Mouse (Mus musculus): ENCODE data around the gene Gmfg. TPM values are rescaled to one million over a fixed set of nuclear protein-coding genes. Genes with fewer than 3 reads are reported as not detected.

Gene Gmfg
- polyA plus RNA-seq (2014; fragmentation: Illumina TruSeq; extraction: RNeasy Lipid Tissue Mini Kit (QIAGEN cat#74804); ENCODE audit: low read depth, low replicate concordance), result 5.2 TPM

GRCm38 (mm10) chr7:28436932-28437570 lies at the start of gene Gmfg:
TSS of gene Gmfg (plus strand) at chr7:28437447.

GRCm38 (mm10) chr7:28392429-28393271 lies 44.6 kb upstream of the Gmfg start, which contains the start of the genes Med29 and Paf1:
TSS of gene Med29 (minus strand) at chr7:28392708.
TSS of gene Paf1 (plus strand) at chr7:28392951.

GRCm38 (mm10) chr7:28451531-28452360 lies 14.5 kb downstream of the Gmfg start, which contains the start of gene Lrfn1:
TSS of gene Lrfn1 (plus strand) at chr7:28451980.

Other genes starting within 250 kb of the Gmfg start
- gene Eid2, start 169.6 kb upstream of the Gmfg start, polyA plus RNA-seq (2014; fragmentation: Illumina TruSeq; extraction: RNeasy Lipid Tissue Mini Kit (QIAGEN cat#74804); ENCODE audit: low read depth, low replicate concordance), result 8.1 TPM
- 15.5 TPM for gene Eid2b, start 159.7 kb upstream of the Gmfg start, polyA plus RNA-seq (2014; fragmentation: Illumina TruSeq; extraction: RNeasy Lipid Tissue Mini Kit (QIAGEN cat#74804); ENCODE audit: low read depth, low replicate concordance)
- not detected for gene Selenov, start 146.3 kb upstream of the Gmfg start, polyA plus RNA-seq (2014; fragmentation: Illumina TruSeq; extraction: RNeasy Lipid Tissue Mini Kit (QIAGEN cat#74804); ENCODE audit: low read depth, low replicate concordance)
- gene Dll3, start 135.2 kb upstream of the Gmfg start, polyA plus RNA-seq (2014; fragmentation: Illumina TruSeq; extraction: RNeasy Lipid Tissue Mini Kit (QIAGEN cat#74804); ENCODE audit: low read depth, low replicate concordance), result not detected
- 9.1 TPM for gene Timm50, start 125.4 kb upstream of the Gmfg start, polyA plus RNA-seq (2014; fragmentation: Illumina TruSeq; extraction: RNeasy Lipid Tissue Mini Kit (QIAGEN cat#74804); ENCODE audit: low read depth, low replicate concordance)
- gene Supt5, start 98.7 kb upstream of the Gmfg start, polyA plus RNA-seq (2014; fragmentation: Illumina TruSeq; extraction: RNeasy Lipid Tissue Mini Kit (QIAGEN cat#74804); ENCODE audit: low read depth, low replicate concordance), result 21.8 TPM
- 90.5 TPM for gene Rps16, start 86.8 kb upstream of the Gmfg start, polyA plus RNA-seq (2014; fragmentation: Illumina TruSeq; extraction: RNeasy Lipid Tissue Mini Kit (QIAGEN cat#74804); ENCODE audit: low read depth, low replicate concordance)
- gene Plekhg2, start 64.8 kb upstream of the Gmfg start, polyA plus RNA-seq (2014; fragmentation: Illumina TruSeq; extraction: RNeasy Lipid Tissue Mini Kit (QIAGEN cat#74804); ENCODE audit: low read depth, low replicate concordance), result 0.69 TPM
- gene Zfp36, start 57.2 kb upstream of the Gmfg start, polyA plus RNA-seq (2014; fragmentation: Illumina TruSeq; extraction: RNeasy Lipid Tissue Mini Kit (QIAGEN cat#74804); ENCODE audit: low read depth, low replicate concordance), result 31.6 TPM
- 1.8 TPM for gene Med29, start 44.7 kb upstream of the Gmfg start, polyA plus RNA-seq (2014; fragmentation: Illumina TruSeq; extraction: RNeasy Lipid Tissue Mini Kit (QIAGEN cat#74804); ENCODE audit: low read depth, low replicate concordance)
- gene Paf1, start 44.5 kb upstream of the Gmfg start, polyA plus RNA-seq (2014; fragmentation: Illumina TruSeq; extraction: RNeasy Lipid Tissue Mini Kit (QIAGEN cat#74804); ENCODE audit: low read depth, low replicate concordance), result 45.1 TPM
- 0.12 TPM for gene Lrfn1, start 14.5 kb downstream of the Gmfg start, polyA plus RNA-seq (2014; fragmentation: Illumina TruSeq; extraction: RNeasy Lipid Tissue Mini Kit (QIAGEN cat#74804); ENCODE audit: low read depth, low replicate concordance)
- gene Ifnl2, start 73.0 kb downstream of the Gmfg start, polyA plus RNA-seq (2014; fragmentation: Illumina TruSeq; extraction: RNeasy Lipid Tissue Mini Kit (QIAGEN cat#74804); ENCODE audit: low read depth, low replicate concordance), result not detected
- not detected for gene Ifnl3, start 85.4 kb downstream of the Gmfg start, polyA plus RNA-seq (2014; fragmentation: Illumina TruSeq; extraction: RNeasy Lipid Tissue Mini Kit (QIAGEN cat#74804); ENCODE audit: low read depth, low replicate concordance)
- gene Sycn, start 103.4 kb downstream of the Gmfg start, polyA plus RNA-seq (2014; fragmentation: Illumina TruSeq; extraction: RNeasy Lipid Tissue Mini Kit (QIAGEN cat#74804); ENCODE audit: low read depth, low replicate concordance), result not detected
- 0.49 TPM for gene Nccrp1, start 109.8 kb downstream of the Gmfg start, polyA plus RNA-seq (2014; fragmentation: Illumina TruSeq; extraction: RNeasy Lipid Tissue Mini Kit (QIAGEN cat#74804); ENCODE audit: low read depth, low replicate concordance)
- 8.9 TPM for gene Samd4b, start 160.7 kb downstream of the Gmfg start, polyA plus RNA-seq (2014; fragmentation: Illumina TruSeq; extraction: RNeasy Lipid Tissue Mini Kit (QIAGEN cat#74804); ENCODE audit: low read depth, low replicate concordance)
- 1.2 TPM for gene Pak4, start 160.7 kb downstream of the Gmfg start, polyA plus RNA-seq (2014; fragmentation: Illumina TruSeq; extraction: RNeasy Lipid Tissue Mini Kit (QIAGEN cat#74804); ENCODE audit: low read depth, low replicate concordance)
- gene Acp7, start 193.9 kb downstream of the Gmfg start, polyA plus RNA-seq (2014; fragmentation: Illumina TruSeq; extraction: RNeasy Lipid Tissue Mini Kit (QIAGEN cat#74804); ENCODE audit: low read depth, low replicate concordance), result not detected